Mouse (Mus musculus) c-Kit-positive CD71-positive TER-119-negative erythroid progenitor cells, embryonic 14.5 days (primary cell): ENCODE measurements at regions not wholly inside any gene's neighbourhood (a gene's known extent, or its start where the extent isn't known, plus 50 kb on each side); places are given as distances from the start of the nearest gene placed in this dataset.

Experiments
- DNase-seq: peaks from one replicate; pipeline ENCODE4 v3.0.0-alpha.2; 2013; ENCODE audit warnings: low read depth

DNA sequence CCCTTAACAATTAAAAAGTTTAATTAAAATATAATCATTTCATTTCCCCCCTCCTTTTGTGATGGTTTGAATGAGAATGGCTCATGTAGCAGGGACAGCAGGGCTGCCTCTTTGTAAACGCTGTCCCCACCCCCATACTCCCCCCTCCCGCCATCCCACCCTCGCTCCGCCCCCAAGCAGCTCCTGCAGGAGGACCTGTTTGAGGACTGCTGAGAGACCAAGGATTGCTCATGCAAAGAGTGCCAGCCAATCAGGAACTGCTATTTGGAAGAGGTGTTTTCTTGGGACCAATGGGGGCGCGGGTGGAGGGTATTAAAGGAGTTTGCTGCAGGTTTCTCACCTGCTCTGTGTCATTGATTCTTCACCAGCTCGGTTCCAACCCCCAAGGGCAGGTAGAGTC lies 154.6 kb downstream of the Dusp6 start:
- no peak for DNase-seq

DNA sequence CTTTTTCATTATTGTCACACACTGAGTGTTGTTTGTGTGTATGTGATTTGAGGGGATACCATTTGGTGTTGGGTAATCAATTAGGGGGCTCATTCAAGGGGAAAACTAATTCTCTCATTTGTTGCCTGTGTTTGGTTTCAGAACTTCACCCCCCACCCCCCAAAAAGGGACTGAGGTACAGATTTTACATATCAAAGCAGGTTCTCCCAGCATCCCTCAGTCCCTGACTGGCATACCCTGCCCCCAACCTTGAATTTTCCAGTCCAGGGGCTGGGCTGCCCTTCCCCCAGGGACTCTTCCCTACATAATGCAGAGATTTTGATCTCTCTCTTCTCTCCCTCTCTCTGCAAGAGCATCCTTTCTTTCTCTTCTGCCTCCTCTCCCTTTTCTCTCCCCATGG lies 155.5 kb downstream of the Dusp6 start:
- no peak for DNase-seq

- DNase-seq = no peak
Measured at GRCm38 (mm10) chr10:99419532-99419931, 156.5 kb downstream of the Dusp6 start.

DNA sequence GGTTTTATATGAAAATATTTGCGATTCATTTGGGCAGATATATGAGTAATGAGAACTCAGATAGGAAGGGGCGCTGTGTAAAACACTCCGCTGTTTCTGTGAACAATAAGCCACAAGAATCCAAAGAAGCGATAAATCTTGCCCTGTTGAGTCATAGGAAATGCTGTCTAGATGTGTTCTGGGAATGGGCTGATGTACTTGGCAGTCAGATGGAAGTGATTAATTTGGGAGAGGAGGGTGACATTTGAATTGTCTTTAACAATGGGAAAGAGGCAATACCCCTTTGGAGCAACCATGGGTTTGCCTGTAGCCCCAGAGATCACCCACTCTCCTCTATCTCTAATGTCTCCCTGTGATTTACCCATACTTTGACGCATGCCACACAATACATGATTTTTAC lies 160.4 kb downstream of the Dusp6 start:
- no peak for DNase-seq

DNA sequence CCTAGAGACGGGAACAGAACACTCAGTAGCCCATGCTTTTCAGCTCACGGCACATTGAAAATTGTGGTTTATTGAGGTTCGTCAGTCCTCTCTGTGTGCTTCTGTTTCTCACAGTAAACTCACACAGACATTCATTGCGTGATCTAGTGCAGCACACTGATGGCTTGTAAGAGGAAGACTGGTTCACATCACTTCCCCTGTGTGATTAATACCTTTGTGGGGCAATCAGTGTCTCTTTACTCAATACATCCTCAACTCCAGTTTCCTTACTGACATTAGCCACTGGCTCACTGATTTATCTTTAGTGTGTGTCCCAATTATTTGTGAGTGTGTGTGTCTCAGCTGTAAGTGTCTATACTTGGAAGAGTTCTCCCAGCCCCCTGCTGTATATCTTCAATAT lies 162.2 kb downstream of the Dusp6 start:
- DNase-seq = no peak

GRCm38 (mm10) chr10:99430175-99430574 lies 167.1 kb downstream of the Dusp6 start:
- DNase-seq = no peak

GRCm38 (mm10) chr10:99430669-99431561 lies 167.9 kb downstream of the Dusp6 start:
- DNase-seq = no peak

GRCm38 (mm10) chr10:99437060-99437459 lies 174.0 kb downstream of the Dusp6 start:
- no peak for DNase-seq

- no peak for DNase-seq
Measured at GRCm38 (mm10) chr10:99440169-99440568, 177.1 kb downstream of the Dusp6 start.

GRCm38 (mm10) chr10:99441014-99441413 lies 178.0 kb downstream of the Dusp6 start:
- DNase-seq = no peak

- no peak for DNase-seq
Measured at GRCm38 (mm10) chr10:99441931-99442330, 178.9 kb downstream of the Dusp6 start.

DNA sequence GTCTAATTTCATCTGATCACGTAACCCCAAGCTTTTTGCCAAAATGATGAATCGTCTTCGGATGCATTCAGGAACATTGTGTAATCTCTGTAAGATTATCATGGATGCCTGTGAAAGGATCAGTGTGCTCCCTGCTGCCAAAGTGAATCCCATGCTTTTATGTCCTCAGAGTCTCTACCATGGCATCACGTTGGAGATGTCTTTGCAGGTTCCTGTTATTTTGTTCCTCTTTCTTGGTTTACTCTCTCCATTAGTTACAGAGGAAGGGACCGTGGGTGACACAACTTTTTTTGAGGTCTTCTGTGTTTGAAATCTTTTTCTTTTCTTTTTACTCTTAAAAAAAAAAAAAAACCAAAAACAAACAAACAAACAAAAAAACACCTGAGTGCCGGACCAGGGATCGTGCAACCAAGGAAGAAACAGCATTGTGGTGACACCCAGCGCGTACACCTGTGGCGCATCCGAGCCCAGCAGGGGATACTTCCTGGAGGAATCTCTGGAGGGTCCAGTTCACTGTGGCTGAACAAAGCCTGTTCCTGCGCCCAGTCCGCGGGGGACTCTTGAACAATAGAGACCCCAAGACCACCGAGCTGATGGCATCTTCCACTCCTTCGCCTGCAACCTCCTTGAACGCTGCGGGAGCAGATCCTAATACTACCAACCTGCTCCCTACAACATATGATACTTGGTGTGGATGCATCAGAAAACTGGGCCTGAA lies 180.6 kb downstream of the Dusp6 start:
- DNase-seq = no peak

DNA sequence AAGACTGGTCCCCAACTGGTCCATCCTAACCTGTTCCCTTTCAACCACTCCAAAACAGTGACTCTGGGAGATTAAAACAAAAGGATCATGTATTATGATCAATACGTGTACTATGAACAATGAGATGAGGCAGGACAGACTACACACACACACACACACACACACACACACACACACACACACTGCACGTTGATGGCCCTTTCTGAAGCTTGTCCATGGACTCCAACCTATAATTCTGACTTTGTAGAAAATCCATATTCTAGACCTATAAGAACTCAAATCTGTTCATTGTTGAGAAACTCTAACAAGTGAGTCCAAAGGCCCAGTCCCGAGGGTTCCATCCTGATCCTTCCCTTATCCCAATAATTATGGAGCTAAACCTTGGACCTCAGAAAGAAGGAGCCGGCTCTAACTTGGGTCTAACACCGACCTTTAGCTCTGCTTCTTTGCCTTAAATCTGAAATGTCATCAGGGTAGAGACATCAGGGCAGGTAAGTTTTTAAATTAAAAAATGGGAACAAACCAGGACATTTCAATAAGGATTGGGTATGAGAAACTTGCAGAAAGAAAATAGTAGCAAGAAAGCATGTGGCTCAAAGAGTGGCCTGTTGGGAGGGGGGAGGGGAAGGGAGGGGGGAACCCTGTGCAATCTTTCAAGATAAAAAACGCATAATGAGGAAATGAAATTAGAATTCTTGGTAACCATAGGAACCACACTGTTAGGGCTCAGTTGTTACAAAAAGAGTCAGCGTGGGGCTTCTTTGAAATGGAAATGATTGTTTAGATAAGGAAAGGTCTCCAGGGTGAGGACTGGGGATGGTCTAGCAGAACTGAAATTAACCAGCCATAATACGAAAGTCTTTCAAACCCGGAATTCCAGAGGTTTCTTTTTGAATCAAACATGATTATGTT lies 187.9 kb downstream of the Dusp6 start:
- DNase-seq = no peak

GRCm38 (mm10) chr10:99451639-99452417 lies 188.8 kb downstream of the Dusp6 start:
- no peak for DNase-seq

DNA sequence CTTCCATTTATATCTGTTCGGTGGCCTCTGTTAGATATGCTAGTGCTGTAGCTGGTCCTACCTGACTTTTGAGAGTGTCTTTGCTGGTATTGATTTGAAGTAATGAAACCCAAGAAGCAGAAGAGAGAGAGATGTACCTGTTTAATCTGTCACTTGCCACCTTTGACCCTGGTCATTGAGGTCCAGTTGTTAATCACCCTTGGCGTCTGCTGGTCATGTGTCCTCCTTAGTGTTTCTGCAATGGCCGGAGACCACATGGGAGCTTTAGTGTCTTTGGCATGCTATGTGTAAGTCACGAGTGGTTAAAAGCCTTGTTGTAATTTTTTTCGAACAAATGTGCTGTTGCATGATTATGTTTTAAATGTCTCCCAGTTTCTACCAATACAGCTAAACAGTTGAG lies 193.1 kb downstream of the Dusp6 start:
- no peak for DNase-seq

GRCm38 (mm10) chr10:99458047-99458446 lies 195.0 kb downstream of the Dusp6 start:
- no peak for DNase-seq

- no peak for DNase-seq
Measured at GRCm38 (mm10) chr10:99459171-99459660, 196.2 kb downstream of the Dusp6 start.

- DNase-seq = no peak
Measured at GRCm38 (mm10) chr10:99459823-99460361, 196.9 kb downstream of the Dusp6 start.

DNA sequence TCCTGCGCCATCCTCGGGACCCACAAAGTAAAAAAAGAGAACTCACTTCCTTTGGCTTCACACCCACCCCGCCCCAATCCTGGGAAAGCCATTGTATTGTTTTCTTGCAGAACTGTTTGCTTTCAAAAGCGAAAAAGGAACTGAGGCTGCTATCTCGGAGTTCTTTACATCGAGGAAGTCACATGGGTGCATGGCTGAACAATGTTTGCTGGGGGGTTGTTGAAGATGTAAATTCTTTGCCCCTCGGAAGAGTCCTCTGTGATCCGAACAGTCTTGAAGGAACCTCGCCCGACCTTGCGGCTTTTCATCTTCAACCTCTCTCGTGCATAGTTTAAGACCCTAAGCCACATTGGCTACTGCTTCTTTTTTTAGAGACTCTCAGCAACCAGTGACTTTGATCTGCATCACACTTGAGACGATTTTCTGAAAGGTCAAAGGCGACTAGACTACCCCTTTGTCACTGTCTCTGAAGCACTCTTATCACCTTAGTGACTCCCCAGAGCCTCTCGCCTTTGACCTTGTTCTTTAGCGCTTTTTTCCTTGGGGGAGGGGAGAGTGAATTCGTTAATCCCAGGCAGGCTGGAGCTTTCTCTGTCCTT lies 197.9 kb downstream of the Dusp6 start:
- DNase-seq = no peak

DNA sequence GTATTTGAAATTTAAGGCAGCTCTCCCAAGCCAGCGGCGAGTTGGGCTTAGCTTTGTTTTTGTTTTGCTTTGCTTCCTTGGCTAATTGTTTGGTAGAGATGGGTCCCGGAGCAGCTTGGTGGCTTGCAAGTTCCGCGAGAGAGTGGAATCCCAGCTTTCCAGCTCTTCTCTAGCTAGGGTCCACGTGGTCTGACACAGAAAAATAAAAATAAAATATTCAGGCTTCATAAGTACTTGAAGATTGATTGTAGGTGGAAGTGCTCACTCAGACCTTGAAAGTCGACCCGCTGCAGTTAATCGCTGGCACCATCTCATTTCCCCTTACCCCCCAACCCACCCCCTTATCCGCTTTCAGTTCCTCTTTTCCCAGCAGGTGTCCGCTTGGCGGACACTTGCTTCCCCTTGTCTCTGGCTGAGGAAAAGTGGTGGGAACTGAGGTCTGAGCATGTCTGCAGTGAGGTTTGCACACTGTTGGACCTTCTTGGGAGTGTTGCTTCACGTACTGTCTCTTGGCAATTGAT lies 198.5 kb downstream of the Dusp6 start:
- DNase-seq = no peak
